Mouse (Mus musculus) right cerebral cortex, postnatal 14 days (tissue): ENCODE results near the gene Btbd11.
A peak's percentile ranks its signal among the peaks of the same experiment; 100 is the strongest.

Experiments used
- DNase-seq: peaks from one replicate; pipeline ENCODE4 v3.0.0; 2022

Btbd11 gene

GRCm38 (mm10) chr10:85533192-85533710 lies 146.6 kb downstream of the Btbd11 start:
- no peak for DNase-seq

- DNase-seq, result no peak
Observed at GRCm38 (mm10) chr10:85538051-85538753, 151.6 kb downstream of the Btbd11 start.

GRCm38 (mm10) chr10:85539510-85540120 lies 153.0 kb downstream of the Btbd11 start:
- no peak for DNase-seq

- DNase-seq, result peak; percentile 41
Observed at GRCm38 (mm10) chr10:85540311-85541093, 153.9 kb downstream of the Btbd11 start.

- DNase-seq, result no peak
Observed at GRCm38 (mm10) chr10:85541481-85541880, 154.9 kb downstream of the Btbd11 start.

GRCm38 (mm10) chr10:85541892-85542630 lies 155.4 kb downstream of the Btbd11 start:
- no peak for DNase-seq

- DNase-seq, result no peak
Observed at GRCm38 (mm10) chr10:85543281-85543680, 156.7 kb downstream of the Btbd11 start.

- DNase-seq, result no peak
Observed at GRCm38 (mm10) chr10:85544991-85545390, 158.4 kb downstream of the Btbd11 start.

- DNase-seq, result no peak
Observed at GRCm38 (mm10) chr10:85555193-85555592, 168.6 kb downstream of the Btbd11 start.

GRCm38 (mm10) chr10:85561418-85561817 lies 174.8 kb downstream of the Btbd11 start:
- DNase-seq, result no peak

- no peak for DNase-seq
Observed at GRCm38 (mm10) chr10:85571456-85571855, 184.8 kb downstream of the Btbd11 start.

GRCm38 (mm10) chr10:85572571-85572970 lies 186.0 kb downstream of the Btbd11 start:
- no peak for DNase-seq

GRCm38 (mm10) chr10:85577891-85578420 lies 191.3 kb downstream of the Btbd11 start:
- DNase-seq, result no peak

- DNase-seq, result no peak
Observed at GRCm38 (mm10) chr10:85578571-85579465, 192.2 kb downstream of the Btbd11 start.

GRCm38 (mm10) chr10:85587758-85588157 lies 201.1 kb downstream of the Btbd11 start:
- DNase-seq, result no peak

GRCm38 (mm10) chr10:85590043-85590442 lies 203.4 kb downstream of the Btbd11 start:
- DNase-seq, result no peak

GRCm38 (mm10) chr10:85591296-85591695 lies 204.7 kb downstream of the Btbd11 start:
- DNase-seq, result no peak

GRCm38 (mm10) chr10:85591986-85592385 lies 205.4 kb downstream of the Btbd11 start:
- DNase-seq, result peak; percentile 38

- no peak for DNase-seq
Observed at GRCm38 (mm10) chr10:85596301-85596700, 209.7 kb downstream of the Btbd11 start.

- peak; percentile 17 for DNase-seq
Observed at GRCm38 (mm10) chr10:85598093-85598599, 211.5 kb downstream of the Btbd11 start.
